Mouse (Mus musculus) layer of hippocampus, adult 6 months (tissue): ENCODE results near the gene Mrpl12. TPM values are rescaled to one million over a fixed set of nuclear protein-coding genes. Genes with fewer than 3 reads are reported as not detected.

Source experiments
- long read RNA-seq, 2 experiments: library from polyadenylated mRNA; unstranded; transcript quantifications; one replicate each; pipeline ENCODE4 v2.0.0; 2019 to 2020
- polyA plus RNA-seq: library from polyadenylated mRNA; unstranded; fragments of <200 nt; fragmentation: Nextera tagmentation; gene quantifications from 2 replicates; pipeline ENCODE4 v1.2.3, GENCODE M21; 2021

The Mrpl12 gene
- 104 and 110 TPM in 2 replicates for polyA plus RNA-seq
- long read RNA-seq, experiment 1, transcript Mrpl12-201 (5 exons, 1,316 nt) = major isoform, 145 of 156 reads
- long read RNA-seq, experiment 1, partial matches to known transcripts = 5 of 156 reads
- long read RNA-seq, experiment 1, other reads (novel, unspliced or antisense) = 4 of 156 reads
- long read RNA-seq, experiment 2, transcript Mrpl12-201 (5 exons, 1,316 nt) = major isoform, 64 of 70 reads
- long read RNA-seq, experiment 2, partial matches to known transcripts = 2 of 70 reads
- long read RNA-seq, experiment 2, other reads (novel, unspliced or antisense) = 1 of 70 reads

GRCm38 (mm10) chr11:120484265-120484981 lies at the start of gene Mrpl12:
Gene Mrpl12 (plus strand): TSS chr11:120484613.

GRCm38 (mm10) chr11:120437152-120437856 lies 47.1 kb upstream of the Mrpl12 start, which contains the start of gene Nploc4:
Gene Nploc4 (minus strand): TSS chr11:120437708.

GRCm38 (mm10) chr11:120442344-120442743 lies 42.1 kb upstream of the Mrpl12 start, which contains the start of gene Tspan10:
Gene Tspan10 (plus strand): TSS chr11:120442644.

GRCm38 (mm10) chr11:120453306-120453705 lies 31.1 kb upstream of the Mrpl12 start, which contains the start of gene Pde6g:
Gene Pde6g (minus strand): TSS chr11:120453500.

GRCm38 (mm10) chr11:120457772-120458751 lies 26.4 kb upstream of the Mrpl12 start, which contains the start of the genes Oxld1 and Ccdc137:
Gene Oxld1 (minus strand): TSS chr11:120458068.
Gene Ccdc137 (plus strand): TSS chr11:120458115.

GRCm38 (mm10) chr11:120467051-120467735 lies 17.2 kb upstream of the Mrpl12 start, which contains the start of gene Arl16:
Gene Arl16 (minus strand): TSS chr11:120467607.

GRCm38 (mm10) chr11:120491317-120492023 lies 7.1 kb downstream of the Mrpl12 start, which contains the start of gene Slc25a10:
Gene Slc25a10 (plus strand): TSS chr11:120491840.

GRCm38 (mm10) chr11:120530085-120530964 lies 45.9 kb downstream of the Mrpl12 start, which contains the start of gene Gcgr:
Gene Gcgr (plus strand): TSS chr11:120530699.

Other genes starting within 250 kb of the Mrpl12 start
- 2,332 and 2,802 TPM in 2 replicates for gene Actg1, start 136.1 kb upstream of the Mrpl12 start, polyA plus RNA-seq
- gene Fscn2, start 123.1 kb upstream of the Mrpl12 start, polyA plus RNA-seq = 1.6 TPM in 2 replicates
- gene Faap100, start 105.8 kb upstream of the Mrpl12 start, polyA plus RNA-seq = 8.4 and 9.4 TPM in 2 replicates
- 5.8 and 6.1 TPM in 2 replicates for gene Nploc4, start 46.9 kb upstream of the Mrpl12 start, polyA plus RNA-seq
- 0.21 TPM in 1 of 2 replicates, not detected in the other for gene Tspan10, start 42.0 kb upstream of the Mrpl12 start, polyA plus RNA-seq
- gene Pde6g, start 31.1 kb upstream of the Mrpl12 start, polyA plus RNA-seq = 0.58 and 1.0 TPM in 2 replicates
- gene Oxld1, start 26.5 kb upstream of the Mrpl12 start, polyA plus RNA-seq = 31.7 and 34.6 TPM in 2 replicates
- gene Ccdc137, start 26.5 kb upstream of the Mrpl12 start, polyA plus RNA-seq = 29.5 and 39.5 TPM in 2 replicates
- 87.8 and 95.3 TPM in 2 replicates for gene Arl16, start 17.0 kb upstream of the Mrpl12 start, polyA plus RNA-seq
- gene Slc25a10, start 7.2 kb downstream of the Mrpl12 start, polyA plus RNA-seq = 13.3 and 13.5 TPM in 2 replicates
- gene Gcgr, start 46.1 kb downstream of the Mrpl12 start, polyA plus RNA-seq = 0.06 TPM in 1 of 2 replicates, not detected in the other
- 224 and 238 TPM in 2 replicates for gene Mcrip1, start 65.1 kb downstream of the Mrpl12 start, polyA plus RNA-seq
- gene Ppp1r27, start 66.5 kb downstream of the Mrpl12 start, polyA plus RNA-seq = not detected in 2 replicates
- 126 and 135 TPM in 2 replicates for gene P4hb, start 88.6 kb downstream of the Mrpl12 start, polyA plus RNA-seq
- 199 and 207 TPM in 2 replicates for gene Arhgdia, start 97.0 kb downstream of the Mrpl12 start, polyA plus RNA-seq
- gene Alyref, start 113.8 kb downstream of the Mrpl12 start, polyA plus RNA-seq = 8.1 and 9.0 TPM in 2 replicates
- 89.9 and 107 TPM in 2 replicates for gene Anapc11, start 113.8 kb downstream of the Mrpl12 start, polyA plus RNA-seq
- gene Npb, start 123.9 kb downstream of the Mrpl12 start, polyA plus RNA-seq = 2.9 and 3.2 TPM in 2 replicates
- 107 and 110 TPM in 2 replicates for gene Pcyt2, start 133.3 kb downstream of the Mrpl12 start, polyA plus RNA-seq
- gene Sirt7, start 140.6 kb downstream of the Mrpl12 start, polyA plus RNA-seq = 18.0 and 18.2 TPM in 2 replicates
- gene Mafg, start 149.0 kb downstream of the Mrpl12 start, polyA plus RNA-seq = 12.7 and 13.4 TPM in 2 replicates
- gene Pycr1, start 159.2 kb downstream of the Mrpl12 start, polyA plus RNA-seq = 3.6 and 4.8 TPM in 2 replicates
- 3.6 and 4.0 TPM in 2 replicates for gene Myadml2, start 163.5 kb downstream of the Mrpl12 start, polyA plus RNA-seq
- gene Notum, start 176.6 kb downstream of the Mrpl12 start, polyA plus RNA-seq = 0.49 and 1.1 TPM in 2 replicates
- gene Aspscr1, start 188.4 kb downstream of the Mrpl12 start, polyA plus RNA-seq = 44.3 and 52.2 TPM in 2 replicates
- gene Cenpx, start 229.1 kb downstream of the Mrpl12 start, polyA plus RNA-seq = 64.8 and 72.5 TPM in 2 replicates
- gene Lrrc45, start 229.3 kb downstream of the Mrpl12 start, polyA plus RNA-seq = 5.4 and 6.0 TPM in 2 replicates
- 40.8 and 52.4 TPM in 2 replicates for gene Rac3, start 236.9 kb downstream of the Mrpl12 start, polyA plus RNA-seq
- gene Dcxr, start 242.7 kb downstream of the Mrpl12 start, polyA plus RNA-seq = 31.5 TPM in 2 replicates
- 0.85 and 1.5 TPM in 2 replicates for gene Cbr2, start 247.5 kb downstream of the Mrpl12 start, polyA plus RNA-seq